Mouse (Mus musculus): Measurements from ENCODE around the gene Chrna5. TPM values are rescaled to one million over a fixed set of nuclear protein-coding genes. Genes with fewer than 3 reads are reported as not detected.
A peak's percentile ranks its signal among the peaks of the same experiment; 100 is the strongest.
"Not testable (repeated sequence)": the region's sequence is repeated elsewhere in the genome, so short reads cannot be mapped to it uniquely, and the experiment has no call there.

Chrna5 gene
- total RNA-seq (2014; fragmentation: Nextera tagmentation): not detected in 2 replicates
- not detected in 2 replicates for total RNA-seq (2017)

GRCm38 (mm10) chr9:54980674-54981073 is at the start of gene Chrna5:
TSS of gene Chrna5 (plus strand) at chr9:54980880.
- no peak for ATAC-seq (replicated peaks; ENCODE audit: low FRiP score, low TSS enrichment, poor library complexity, severe bottlenecking)

GRCm38 (mm10) chr9:54931765-54932164 is 48.9 kb upstream of the Chrna5 start:
- ATAC-seq (replicated peaks; ENCODE audit: low FRiP score, low TSS enrichment, poor library complexity, severe bottlenecking): no peak

- no peak for ATAC-seq (replicated peaks; ENCODE audit: low FRiP score, low TSS enrichment, poor library complexity, severe bottlenecking)
Observed at GRCm38 (mm10) chr9:54932379-54932778, 48.3 kb upstream of the Chrna5 start.

- no peak for ATAC-seq (replicated peaks; ENCODE audit: low FRiP score, low TSS enrichment, poor library complexity, severe bottlenecking)
Observed at GRCm38 (mm10) chr9:54942071-54942470, 38.6 kb upstream of the Chrna5 start.

- no peak for ATAC-seq (replicated peaks; ENCODE audit: low FRiP score, low TSS enrichment, poor library complexity, severe bottlenecking)
Observed at GRCm38 (mm10) chr9:54944467-54944866, 36.2 kb upstream of the Chrna5 start.

GRCm38 (mm10) chr9:54946256-54946655 is 34.4 kb upstream of the Chrna5 start:
- ATAC-seq (replicated peaks; ENCODE audit: low FRiP score, low TSS enrichment, poor library complexity, severe bottlenecking): no peak

- no peak for ATAC-seq (replicated peaks; ENCODE audit: low FRiP score, low TSS enrichment, poor library complexity, severe bottlenecking)
Observed at GRCm38 (mm10) chr9:54949465-54949864, 31.2 kb upstream of the Chrna5 start.

- ATAC-seq (replicated peaks; ENCODE audit: low FRiP score, low TSS enrichment, poor library complexity, severe bottlenecking): not testable (repeated sequence)
Observed at GRCm38 (mm10) chr9:54950162-54950561, 30.5 kb upstream of the Chrna5 start.

- ATAC-seq (replicated peaks; ENCODE audit: low FRiP score, low TSS enrichment, poor library complexity, severe bottlenecking): peak; percentile 98
Observed at GRCm38 (mm10) chr9:54950575-54951321, 29.9 kb upstream of the Chrna5 start, which contains the start of the genes Psma4 and AY074887. TSS of gene Psma4 (plus strand) at chr9:54950790. TSS of gene AY074887 (minus strand) at chr9:54950998.

GRCm38 (mm10) chr9:54961059-54961458 is 19.6 kb upstream of the Chrna5 start:
- ATAC-seq (replicated peaks; ENCODE audit: low FRiP score, low TSS enrichment, poor library complexity, severe bottlenecking): no peak

GRCm38 (mm10) chr9:54963669-54964068 is 17.0 kb upstream of the Chrna5 start:
- ATAC-seq (replicated peaks; ENCODE audit: low FRiP score, low TSS enrichment, poor library complexity, severe bottlenecking): no peak

- ATAC-seq (replicated peaks; ENCODE audit: low FRiP score, low TSS enrichment, poor library complexity, severe bottlenecking): no peak
Observed at GRCm38 (mm10) chr9:54969972-54970637, 10.6 kb upstream of the Chrna5 start.

GRCm38 (mm10) chr9:54981291-54982191 is 861 bp downstream of the Chrna5 start:
- ATAC-seq (replicated peaks; ENCODE audit: low FRiP score, low TSS enrichment, poor library complexity, severe bottlenecking): peak; percentile 70; the same call in 1 of the 2 replicates

- ATAC-seq (replicated peaks; ENCODE audit: low FRiP score, low TSS enrichment, poor library complexity, severe bottlenecking): no peak
Observed at GRCm38 (mm10) chr9:54982401-54982800, 1.7 kb downstream of the Chrna5 start.

GRCm38 (mm10) chr9:54990362-54990761 is 9.7 kb downstream of the Chrna5 start:
- ATAC-seq (replicated peaks; ENCODE audit: low FRiP score, low TSS enrichment, poor library complexity, severe bottlenecking): no peak

GRCm38 (mm10) chr9:54994381-54994780 is 13.7 kb downstream of the Chrna5 start:
- ATAC-seq (replicated peaks; ENCODE audit: low FRiP score, low TSS enrichment, poor library complexity, severe bottlenecking): no peak

GRCm38 (mm10) chr9:54995645-54996044 is 15.0 kb downstream of the Chrna5 start:
- peak; percentile 83 for ATAC-seq (replicated peaks; ENCODE audit: low FRiP score, low TSS enrichment, poor library complexity, severe bottlenecking)

GRCm38 (mm10) chr9:55003609-55004008 is 22.9 kb downstream of the Chrna5 start:
- ATAC-seq (replicated peaks; ENCODE audit: low FRiP score, low TSS enrichment, poor library complexity, severe bottlenecking): no peak

- no peak for ATAC-seq (replicated peaks; ENCODE audit: low FRiP score, low TSS enrichment, poor library complexity, severe bottlenecking)
Observed at GRCm38 (mm10) chr9:55009692-55010091, 29.0 kb downstream of the Chrna5 start.
